Mouse (Mus musculus) hindbrain, embryonic 14.5 days (tissue): ENCODE results near the gene Hsp90ab1. TPM values are rescaled to one million over a fixed set of nuclear protein-coding genes. Genes with fewer than 3 reads are reported as not detected.
A peak's percentile ranks its signal among the peaks of the same experiment; 100 is the strongest.

Experiments
- ATAC-seq: fragments of 200-750 bp; cut with Nextera tagmentation; 2 replicates; pipeline ENCODE4 v1.8.0; 2017; ENCODE audit warnings: moderate number of reproducible peaks, mild to moderate bottlenecking, moderate TSS enrichment, moderate library complexity; ENCODE audit not compliant: low FRiP score
- DNase-seq: peaks from one replicate; pipeline ENCODE4 v3.0.0-alpha.2; 2015; ENCODE audit warnings: low spot score
- H3K27ac ChIP-seq: fragments of 300-500 bp; sonication (generic); 2 replicates; pipeline ENCODE4 v1.5.1; 2014; ENCODE audit warnings: mild to moderate bottlenecking, moderate library complexity
- H3K27me3 ChIP-seq: fragments of 300-500 bp; sonication (generic); 2 replicates; pipeline ENCODE4 v1.6.1; 2014; ENCODE audit warnings: mild to moderate bottlenecking, low read length, mixed read lengths; ENCODE audit not compliant: control insufficient read depth, insufficient read depth
- H3K36me3 ChIP-seq: fragments of 300-500 bp; sonication (generic); replicated peaks from 2 replicates; pipeline ENCODE4 v1.6.1; 2014; ENCODE audit not compliant: control insufficient read depth, insufficient read depth
- H3K4me1 ChIP-seq: fragments of 300-500 bp; sonication (generic); replicated peaks from 2 replicates; pipeline ENCODE4 v1.6.1; 2014; ENCODE audit warnings: antibody characterized with exemption, low read length, mixed read lengths; ENCODE audit not compliant: control insufficient read depth, insufficient read depth
- H3K4me2 ChIP-seq: fragments of 300-500 bp; sonication (generic); replicated peaks from 2 replicates; pipeline ENCODE4 v1.6.1; 2014; ENCODE audit warnings: mild to moderate bottlenecking, moderate library complexity
- H3K4me3 ChIP-seq: fragments of 300-500 bp; sonication (generic); replicated peaks from 2 replicates; pipeline ENCODE4 v1.5.1; 2014; ENCODE audit warnings: mild to moderate bottlenecking, low read length
- H3K9ac ChIP-seq: fragments of 300-500 bp; sonication (generic); 2 replicates; pipeline ENCODE4 v1.6.1; 2014
- H3K9me3 ChIP-seq: fragments of 300-500 bp; sonication (generic); 2 replicates; pipeline ENCODE4 v1.6.1; 2016; ENCODE audit warnings: low read length; ENCODE audit not compliant: control insufficient read depth
- WGBS: fragments of 180-500 bp; shearing (Covaris S2); extraction: QIAGEN DNeasy Blood & Tissue Kit; methylation state at CpG from one replicate; pipeline ENCODE4 v1.1.7; 2014; 5-methylcytosine and 5-hydroxymethylcytosine counted together
- polyA plus RNA-seq: library from polyadenylated mRNA; unstranded; fragments of >200 nt; fragmentation: Nextera tagmentation; extraction: Ambion mirVana; gene quantifications from 2 replicates; pipeline ENCODE4 v1.2.1, GENCODE M21; 2014

Hsp90ab1 gene
- polyA plus RNA-seq, 1 experiment from 2014 or later: 1,324 TPM

DNA sequence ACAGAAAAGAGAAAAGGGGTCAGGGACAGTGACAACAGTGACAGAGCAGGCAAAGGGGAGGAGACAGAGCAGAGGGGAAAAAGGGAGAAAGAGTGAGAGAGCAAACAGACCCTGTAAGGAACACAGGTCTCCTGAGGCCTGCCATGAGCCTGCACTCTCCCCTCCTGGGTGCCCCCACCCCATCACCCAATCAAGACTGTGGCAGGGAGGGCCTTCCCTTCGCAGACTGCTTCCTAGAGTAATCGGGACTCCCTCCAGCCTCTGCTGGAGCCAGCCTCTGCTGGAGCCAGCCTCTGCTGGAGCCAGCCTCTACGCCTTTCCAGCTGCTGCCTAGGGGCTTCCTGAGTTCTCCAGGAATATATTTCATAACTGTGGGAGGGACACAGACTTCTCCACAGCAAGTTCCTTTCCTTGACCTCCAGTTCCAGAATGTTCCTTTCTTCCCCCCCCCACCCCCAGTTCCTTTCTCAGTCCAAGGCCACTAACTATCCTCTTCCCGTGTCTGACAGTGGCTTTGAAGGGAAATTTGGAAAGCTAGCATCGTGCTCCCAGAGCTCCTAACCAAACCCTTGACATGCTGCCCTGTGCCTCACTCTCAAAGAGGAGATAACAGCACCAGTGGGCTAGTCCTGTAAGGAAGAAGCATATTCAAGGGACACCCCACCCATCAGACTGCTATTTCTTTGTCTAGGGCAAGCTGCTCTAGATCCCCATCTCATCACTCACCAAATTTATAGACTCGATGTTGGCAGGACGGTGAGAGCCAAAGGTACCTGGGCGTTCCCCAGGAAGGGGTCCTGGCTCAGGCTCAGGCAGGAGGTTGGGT is 19.7 kb upstream of the Hsp90ab1 start:
- ATAC-seq (no peak), DNase-seq (no peak)
- Histone ChIP-seq H3K4me2 (peak overlapping the region; percentile 91; the same call in 1 of the 2 replicates), H3K9me3 (no peaks in the 10 kb centered on the region), H3K36me3 (no peaks in the 10 kb centered on the region), H3K9ac (peak overlapping the region; percentile 28; the same call in 1 of the 2 replicates), H3K27me3 (peaks cover 17% of the 10 kb centered on the region), H3K4me1 (peaks cover 19% of the 10 kb centered on the region), H3K4me3 (no peak overlapping the region), H3K27ac (no peak overlapping the region)
- WGBS: 58% methylated on average over 8 of the region's 8 CpGs

DNA sequence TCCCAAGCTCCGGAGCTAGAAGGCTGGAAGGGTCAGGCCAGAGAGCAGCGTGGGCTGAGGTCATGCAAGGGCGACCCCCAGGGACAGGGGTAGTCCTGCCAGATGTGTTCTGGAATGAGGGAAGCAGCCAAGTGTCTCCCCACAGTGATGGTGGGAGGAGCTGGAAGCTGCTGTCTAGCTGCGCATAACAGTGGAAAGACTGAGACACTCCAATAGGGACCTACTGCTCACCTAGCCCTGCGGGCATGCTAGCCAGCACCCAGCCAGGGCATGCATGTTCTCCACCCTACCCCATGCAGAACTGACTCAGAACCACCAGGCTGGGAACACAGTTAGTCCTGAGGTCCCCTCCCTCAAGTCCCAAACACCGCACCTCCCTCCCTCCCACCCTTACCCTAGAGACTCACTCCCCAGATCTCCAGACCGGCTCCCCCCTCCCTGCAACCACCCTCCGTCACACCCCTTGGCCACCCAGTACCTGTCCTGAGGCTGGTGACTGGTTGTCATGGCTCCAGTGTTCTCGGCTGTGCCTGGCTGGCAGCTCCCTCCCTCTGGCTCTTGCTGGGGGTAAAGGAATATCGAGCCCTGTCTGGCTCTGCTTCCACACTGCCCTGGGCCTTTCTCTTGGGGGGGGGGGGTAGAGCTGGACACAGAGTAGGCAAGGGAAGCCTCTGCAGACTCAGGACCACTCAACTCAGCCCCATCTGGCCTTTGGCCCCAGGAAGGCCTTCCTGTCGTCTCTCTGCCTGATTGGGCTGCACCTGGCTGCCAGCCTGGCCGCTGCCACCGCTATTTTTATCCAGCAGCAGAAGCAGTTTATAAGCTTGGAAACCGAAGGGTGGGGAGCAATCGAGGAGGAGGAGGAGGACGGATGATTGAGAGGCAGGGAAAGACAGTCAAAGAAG is 18.9 kb upstream of the Hsp90ab1 start:
- ATAC-seq (no peak), DNase-seq (no peak)
- H3K36me3 ChIP-seq: no peaks in the 10 kb centered on the region
- 49% methylated on average over 16 of the region's 16 CpGs for WGBS
- peak overlapping the region; percentile 28; the same call in 1 of the 2 replicates for H3K9ac ChIP-seq
- H3K4me1 ChIP-seq: peaks cover 19% of the 10 kb centered on the region
- peaks cover 17% of the 10 kb centered on the region for H3K27me3 ChIP-seq
- no peak overlapping the region for H3K4me3 ChIP-seq
- H3K27ac ChIP-seq: no peak overlapping the region
- no peaks in the 10 kb centered on the region for H3K9me3 ChIP-seq
- H3K4me2 ChIP-seq: no peak overlapping the region

DNA sequence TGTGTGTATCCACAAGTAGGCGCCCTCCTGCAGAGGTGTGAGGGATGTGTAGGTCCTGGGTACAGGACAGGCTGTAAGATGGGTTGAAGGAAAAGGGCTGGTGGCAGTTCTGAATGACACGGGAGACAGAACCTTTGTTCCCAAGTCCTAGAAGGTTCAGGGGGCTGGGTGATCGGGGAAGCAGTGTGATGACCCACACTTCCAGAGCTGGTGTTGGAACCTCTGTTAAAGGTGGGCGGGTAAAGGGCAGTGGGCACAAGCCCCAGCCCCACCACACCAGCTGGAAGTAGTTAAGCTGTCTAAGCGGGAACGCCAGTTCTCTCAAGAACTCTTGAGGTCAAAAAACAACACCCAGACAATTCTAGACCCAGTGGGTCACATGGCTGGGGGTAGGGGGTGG is 17.3 kb upstream of the Hsp90ab1 start:
- Histone ChIP-seq H3K4me1 (peaks cover 20% of the 10 kb centered on the region), H3K36me3 (no peaks in the 10 kb centered on the region), H3K4me2 (no peak overlapping the region), H3K27me3 (peaks cover 17% of the 10 kb centered on the region), H3K9ac (no peak overlapping the region), H3K4me3 (no peak overlapping the region), H3K9me3 (no peaks in the 10 kb centered on the region), H3K27ac (no peak overlapping the region)
- ATAC-seq (no peak), DNase-seq (no peak)
- WGBS: 84% methylated on average over 6 of the region's 6 CpGs

DNA sequence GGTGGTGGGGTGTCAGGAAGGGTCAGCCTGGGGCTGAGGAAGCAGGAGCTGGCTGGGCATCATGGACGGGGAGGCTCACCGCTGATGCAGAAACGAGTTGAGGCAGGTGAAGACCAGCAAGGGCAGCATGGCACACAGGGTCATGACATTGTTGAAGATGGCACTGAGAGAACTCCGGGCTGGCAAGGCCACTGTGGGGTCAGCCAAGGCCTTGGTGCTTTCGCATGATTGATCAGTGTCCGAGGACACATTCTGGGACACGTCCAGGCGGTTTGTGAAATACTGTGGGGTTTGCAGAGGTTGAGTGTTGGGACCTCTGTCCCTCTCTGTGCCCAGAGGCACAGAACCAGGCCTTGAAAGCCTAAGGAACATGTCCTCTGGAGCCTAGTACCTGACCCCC is 16.8 kb upstream of the Hsp90ab1 start:
- WGBS: 91% methylated on average over 8 of the region's 8 CpGs
- peaks cover 14% of the 10 kb centered on the region for H3K27me3 ChIP-seq
- peaks cover 20% of the 10 kb centered on the region for H3K4me1 ChIP-seq
- DNase-seq (no peak), ATAC-seq (no peak)
- H3K9me3 ChIP-seq: no peaks in the 10 kb centered on the region
- H3K27ac ChIP-seq: no peak overlapping the region
- no peak overlapping the region for H3K4me3 ChIP-seq
- H3K36me3 ChIP-seq: no peaks in the 10 kb centered on the region
- H3K4me2 ChIP-seq: no peak overlapping the region
- no peak overlapping the region for H3K9ac ChIP-seq

DNA sequence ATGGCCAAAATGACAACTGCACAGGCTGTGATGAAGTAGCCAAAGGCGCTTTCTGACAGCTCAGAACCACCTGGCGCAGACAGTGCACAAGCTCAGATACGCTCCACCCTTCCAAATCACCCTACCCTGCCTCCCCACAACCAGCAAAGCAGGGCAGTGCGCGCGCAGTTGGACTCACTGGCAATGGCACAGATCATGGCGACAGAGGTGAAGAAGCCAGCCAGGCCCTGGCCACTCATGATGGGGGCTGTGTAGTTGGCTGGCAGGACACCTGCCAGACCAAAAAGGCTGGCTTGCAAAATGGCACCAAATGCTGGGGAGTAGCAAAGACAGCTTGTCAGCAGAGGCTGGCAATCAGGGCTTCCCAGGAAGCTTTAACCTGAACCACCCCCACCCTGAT is 16.2 kb upstream of the Hsp90ab1 start:
- no peaks in the 10 kb centered on the region for H3K36me3 ChIP-seq
- H3K4me2 ChIP-seq: no peak overlapping the region
- peaks cover 18% of the 10 kb centered on the region for H3K4me1 ChIP-seq
- WGBS: 98% methylated on average over 7 of the region's 7 CpGs
- DNase-seq (no peak), ATAC-seq (no peak)
- H3K9me3 ChIP-seq: no peaks in the 10 kb centered on the region
- no peak overlapping the region for H3K27ac ChIP-seq
- no peak overlapping the region for H3K4me3 ChIP-seq
- H3K9ac ChIP-seq: no peak overlapping the region
- peaks cover 9% of the 10 kb centered on the region; the same call in 1 of the 2 replicates for H3K27me3 ChIP-seq

DNA sequence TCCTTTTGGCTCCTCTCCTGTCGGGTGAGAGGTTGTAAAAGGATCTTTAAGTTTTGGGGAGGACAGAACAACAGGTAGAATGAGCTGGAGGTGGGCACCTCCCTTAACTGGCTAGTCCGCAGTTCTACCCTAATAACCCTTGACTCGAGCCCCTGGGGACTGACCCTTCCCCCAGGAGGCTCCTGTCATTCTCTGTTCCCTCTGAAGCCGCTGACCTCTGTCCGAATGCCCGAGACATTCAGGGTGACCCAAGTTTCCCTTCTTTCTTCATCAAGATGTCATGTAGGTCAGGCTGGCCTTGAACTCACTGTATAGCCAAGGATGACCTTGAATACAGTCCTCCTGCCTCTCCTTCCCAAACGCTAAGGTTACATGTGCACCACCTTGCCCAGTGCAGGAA is 15.3 kb upstream of the Hsp90ab1 start:
- no peak overlapping the region for H3K27ac ChIP-seq
- H3K36me3 ChIP-seq: no peaks in the 10 kb centered on the region
- 0 out of 2 replicates have a peak, but pooled peaks cover under 1% of the 10 kb centered on the region for H3K27me3 ChIP-seq
- no peak overlapping the region for H3K9ac ChIP-seq
- H3K9me3 ChIP-seq: no peaks in the 10 kb centered on the region
- no peak overlapping the region for H3K4me2 ChIP-seq
- 91% methylated on average over 7 of the region's 7 CpGs for WGBS
- no peak for DNase-seq
- no peak for ATAC-seq
- H3K4me3 ChIP-seq: no peak overlapping the region
- H3K4me1 ChIP-seq: peaks cover 18% of the 10 kb centered on the region

DNA sequence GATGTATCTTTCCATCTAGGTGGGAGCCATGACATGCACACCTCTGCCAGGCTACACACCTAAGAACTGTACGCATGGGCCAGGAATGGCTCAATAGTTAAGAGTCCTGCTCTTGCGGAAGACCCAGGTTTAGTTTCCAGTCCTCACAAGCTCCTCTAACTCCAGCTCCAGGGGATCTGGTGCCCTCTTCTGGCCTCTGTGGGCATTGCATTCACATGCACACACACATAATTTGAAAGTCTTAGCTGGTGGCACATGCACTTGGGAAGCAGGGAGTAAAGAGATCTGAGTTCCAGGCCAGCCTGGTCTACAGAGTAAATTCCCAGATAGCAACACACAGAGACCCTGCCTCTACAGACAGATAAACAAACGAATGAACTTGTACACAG is 13.4 kb upstream of the Hsp90ab1 start:
- Histone ChIP-seq H3K9ac (no peak overlapping the region), H3K27ac (no peak overlapping the region), H3K4me3 (no peak overlapping the region), H3K27me3 (no peaks in the 10 kb centered on the region), H3K4me2 (no peak overlapping the region), H3K36me3 (no peaks in the 10 kb centered on the region), H3K9me3 (no peaks in the 10 kb centered on the region), H3K4me1 (peaks cover 10% of the 10 kb centered on the region; the same call in 1 of the 2 replicates)
- DNase-seq: no peak
- ATAC-seq: no peak
- 94% methylated on average over 3 of the region's 3 CpGs for WGBS

DNA sequence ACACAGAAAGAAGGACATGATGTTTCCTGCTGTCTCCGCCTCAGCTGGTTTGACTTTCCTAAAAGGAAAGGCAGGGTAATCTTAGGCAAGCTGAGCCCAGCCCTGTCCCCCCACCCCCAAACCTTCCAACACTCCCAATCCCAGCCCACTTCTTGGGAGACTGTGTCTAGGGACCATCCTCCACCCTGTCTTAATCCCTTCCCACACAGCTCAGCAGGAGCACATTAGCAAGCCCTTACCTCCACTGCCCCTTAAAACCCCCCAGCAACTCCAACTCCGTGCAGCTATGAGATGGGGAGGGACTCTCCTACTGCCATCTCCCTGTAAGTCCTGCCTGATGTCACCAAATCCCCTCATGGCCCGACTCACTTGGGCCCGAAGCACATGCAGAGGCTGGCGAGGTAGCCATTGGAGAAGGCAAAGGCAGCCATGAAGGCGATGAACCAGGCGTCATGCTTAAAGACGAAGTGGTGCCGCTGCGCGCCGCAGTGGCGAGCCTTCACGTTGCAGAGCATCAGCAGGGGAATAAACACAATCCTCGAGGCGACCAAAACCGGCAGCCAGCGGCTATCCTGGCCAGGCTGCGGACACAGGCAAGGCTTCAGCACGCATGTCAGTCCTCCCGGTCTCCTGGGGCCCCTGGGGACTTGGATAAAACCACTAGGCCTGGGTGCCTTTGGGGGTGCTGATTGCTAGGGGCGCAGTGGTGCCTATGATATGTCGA is 12.8 kb upstream of the Hsp90ab1 start:
- Histone ChIP-seq H3K9ac (no peak overlapping the region), H3K27ac (peak overlapping the region; percentile 73), H3K36me3 (no peaks in the 10 kb centered on the region), H3K4me3 (no peak overlapping the region), H3K4me2 (no peak overlapping the region), H3K9me3 (no peaks in the 10 kb centered on the region), H3K4me1 (peaks cover 10% of the 10 kb centered on the region; the same call in 1 of the 2 replicates), H3K27me3 (no peaks in the 10 kb centered on the region)
- WGBS: 68% methylated on average over 23 of the region's 23 CpGs
- DNase-seq: no peak
- no peak for ATAC-seq
